Mouse (Mus musculus): Measurements from ENCODE around the gene Slc17a8.

GRCm38 (mm10) chr10:89543867-89544266 lies 77.2 kb downstream of the Slc17a8 start:
- TF ChIP-seq CTCF (IDR thresholded peaks at IDR 0.05; ENCODE audit: control insufficient read depth, insufficient read depth, insufficient replicate concordance, low read depth, low read length) (no peak), POLR2A (IDR thresholded peaks at IDR 0.05; ENCODE audit: control insufficient read depth, low read depth, low read length) (no peak)
